Mouse (Mus musculus) left cerebral cortex, adult 9 months (tissue): ENCODE data around the gene Pkd2l1.
A peak's percentile ranks its signal among the peaks of the same experiment; 100 is the strongest.

Source experiments
- DNase-seq, 2 experiments: peaks; one replicate each; pipeline ENCODE4 v3.0.0; 2022; ENCODE audit warnings: low spot score in 2 of 2

Gene Pkd2l1

DNA sequence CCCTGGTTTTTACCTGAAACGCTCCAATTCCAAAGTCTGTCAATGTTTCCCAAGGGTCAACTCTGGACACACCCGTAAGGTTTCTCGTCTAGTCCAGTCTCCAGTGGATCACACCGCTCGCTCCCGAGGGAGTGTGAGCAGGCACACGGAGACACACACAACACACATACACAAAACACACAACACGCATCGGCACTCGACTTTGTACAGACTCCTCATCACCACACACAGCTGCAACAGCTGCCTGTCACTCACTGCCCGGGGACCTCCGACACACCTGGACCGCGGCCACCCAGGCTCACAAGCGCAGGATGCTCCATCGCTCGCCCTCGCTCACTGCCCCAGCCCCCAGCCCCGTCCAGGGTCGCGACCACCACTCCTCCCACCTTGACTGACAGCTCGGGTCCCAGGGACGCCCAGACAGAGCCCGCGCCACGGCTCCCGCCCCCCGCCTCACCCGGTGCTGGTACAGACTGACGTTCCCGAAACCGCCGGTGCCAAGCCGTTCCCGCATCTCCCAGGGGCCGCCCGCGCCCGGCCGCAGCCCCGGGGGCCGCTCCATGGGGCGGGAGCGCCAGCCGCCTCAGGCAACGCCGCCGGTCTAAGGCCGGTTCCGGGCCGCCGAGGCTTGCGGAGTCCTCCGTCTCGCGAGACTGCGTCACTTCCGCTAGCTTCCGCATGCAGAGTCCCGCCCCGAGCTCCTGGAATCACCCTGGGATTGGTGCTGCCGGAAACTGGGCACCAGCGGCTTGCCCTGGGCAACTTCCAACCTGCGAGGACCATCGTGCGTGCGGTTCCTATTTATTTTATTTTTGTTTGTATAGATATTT lies 85.2 kb downstream of the Pkd2l1 start, which contains the start of gene Chuk:
Gene Chuk (minus strand): TSS at position 650 of the 830 bp plus-strand sequence.
- DNase-seq: peak; percentile 72 to 94

DNA sequence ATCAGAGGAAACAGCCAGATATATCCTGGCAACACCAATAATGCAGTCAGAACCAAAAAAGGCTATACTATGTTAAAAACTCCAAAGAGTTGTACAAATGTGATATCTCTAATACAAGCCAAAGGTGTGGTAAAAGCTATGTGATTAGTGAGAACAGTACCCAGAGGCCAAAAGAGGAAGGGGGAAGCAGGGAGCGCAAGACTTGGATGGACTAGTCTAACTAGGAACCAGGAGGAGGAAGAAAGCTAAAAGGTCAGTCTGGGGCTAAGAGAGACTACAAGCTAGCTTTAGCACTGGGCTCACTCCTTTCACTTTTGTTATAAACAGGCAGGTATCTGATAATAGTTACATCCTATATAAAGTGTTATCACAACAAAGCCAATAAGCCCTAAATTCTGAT lies 87.8 kb downstream of the Pkd2l1 start:
- DNase-seq: no peak

DNA sequence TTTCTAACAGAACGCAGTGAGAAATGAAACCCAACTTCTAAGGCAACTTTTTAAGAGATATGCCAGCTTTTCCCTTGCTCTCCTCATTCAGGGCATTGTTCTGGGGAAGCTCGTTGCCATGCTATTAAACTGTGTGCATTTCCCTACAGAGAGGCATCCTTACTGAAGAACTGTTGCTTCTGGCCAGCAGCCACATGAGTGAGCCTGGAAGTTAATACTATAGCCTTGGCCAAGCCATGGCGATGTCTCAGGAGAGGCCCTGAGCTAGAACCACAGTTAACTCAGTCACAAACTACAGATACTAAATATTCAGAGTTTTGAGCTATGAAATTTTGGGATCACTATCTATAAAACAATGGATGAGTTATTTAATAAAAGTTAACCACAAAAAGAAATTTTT lies 89.2 kb downstream of the Pkd2l1 start:
- no peak for DNase-seq

DNA sequence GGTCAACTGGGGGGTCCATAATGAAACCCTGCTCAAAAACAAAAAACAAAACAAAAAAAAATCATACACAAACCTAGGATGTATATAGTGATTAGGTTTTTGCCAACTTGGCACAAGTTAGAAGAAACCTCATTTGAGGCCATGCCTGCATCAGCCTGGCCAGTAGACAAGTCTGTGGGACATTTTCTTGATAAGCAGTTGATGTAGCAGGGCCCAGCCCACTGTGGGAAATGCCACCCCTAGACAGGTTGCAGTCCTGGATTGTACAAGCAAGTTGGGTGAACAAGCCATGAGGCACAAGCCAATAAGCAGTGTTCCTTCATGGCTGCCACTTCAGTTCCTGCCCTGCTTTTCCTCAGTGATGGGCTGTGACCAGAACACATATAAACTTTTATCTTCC lies 91.4 kb downstream of the Pkd2l1 start:
- DNase-seq: no peak
